Mouse (Mus musculus) heart, postnatal 14 days (tissue): ENCODE measurements around the gene Ptpdc1. TPM values are rescaled to one million over a fixed set of nuclear protein-coding genes. Genes with fewer than 3 reads are reported as not detected.

Experiments used
- microRNA-seq, 2 experiments: library from miRNA; unstranded; fragments of <30 nt; microRNA quantifications; one replicate each; pipeline ENCODE4 v1.2.0; 2021 to 2022
- total RNA-seq, 2 experiments: library from RNA; stranded (reverse); gene quantifications; 2 replicates each; pipeline ENCODE4 v1.2.3; 2021

The Ptpdc1 gene
- total RNA-seq, 2 experiments from 2014 or later = 5.7 to 6.3 TPM

Small RNA genes within 50 kb of the gene (microRNA-seq; reads per million reads assigned to microRNA genes)
- gene Gm24111 (0 reads per million in 2 experiments), gene Mirlet7a-1 (265 to 876 reads per million in 2 experiments), gene Mirlet7d (35,716 to 76,465 reads per million in 2 experiments), gene Mirlet7f-1 (0 reads per million in 2 experiments)

Other genes starting within 250 kb of the Ptpdc1 start
- 1 to 10 TPM; 4.6 to 5.5 TPM for gene Zfp169, start 112.2 kb downstream of the Ptpdc1 start, total RNA-seq
- not detected for gene A830005F24Rik, start 112.1 kb downstream of the Ptpdc1 start, total RNA-seq
- gene Barx1, start 37.3 kb upstream of the Ptpdc1 start, total RNA-seq = not detected
- gene Phf2, start 245.5 kb upstream of the Ptpdc1 start, total RNA-seq = 10 to 100 TPM; 27.0 to 30.1 TPM